Mouse (Mus musculus): Measurements from ENCODE around the gene Gucd1.
"Not testable (repeated sequence)": the region's sequence is repeated elsewhere in the genome, so short reads cannot be mapped to it uniquely, and the experiment has no call there.

Gene Gucd1

GRCm38 (mm10) chr10:75394796-75395195, 123.0 kb downstream of the Gucd1 start:
- no peak for DNase-seq (ENCODE audit: extremely low spot score, low read depth, low spot score)

- no peak for DNase-seq (ENCODE audit: extremely low spot score, low read depth, low spot score)
These were observed 126.9 kb downstream of the Gucd1 start for GRCm38 (mm10) chr10:75390832-75391231.

- no peak for DNase-seq (ENCODE audit: extremely low spot score, low read depth, low spot score)
These were observed 127.6 kb downstream of the Gucd1 start for GRCm38 (mm10) chr10:75390156-75390555.

- no peak for DNase-seq (ENCODE audit: extremely low spot score, low read depth, low spot score)
These were observed 139.1 kb downstream of the Gucd1 start for GRCm38 (mm10) chr10:75378688-75379087.

GRCm38 (mm10) chr10:75373655-75374351, 144.0 kb downstream of the Gucd1 start:
- not testable (repeated sequence) for DNase-seq (ENCODE audit: extremely low spot score, low read depth, low spot score)

- DNase-seq (ENCODE audit: extremely low spot score, low read depth, low spot score), result no peak
These were observed 152.5 kb downstream of the Gucd1 start for GRCm38 (mm10) chr10:75365231-75365633.

GRCm38 (mm10) chr10:75364796-75365195, 153.0 kb downstream of the Gucd1 start:
- no peak for DNase-seq (ENCODE audit: extremely low spot score, low read depth, low spot score)

- not testable (repeated sequence) for DNase-seq (ENCODE audit: extremely low spot score, low read depth, low spot score)
These were observed 153.5 kb downstream of the Gucd1 start for GRCm38 (mm10) chr10:75364214-75364690.

- DNase-seq (ENCODE audit: extremely low spot score, low read depth, low spot score), result no peak
These were observed 162.4 kb downstream of the Gucd1 start for GRCm38 (mm10) chr10:75355341-75355740.

- not testable (repeated sequence) for DNase-seq (ENCODE audit: extremely low spot score, low read depth, low spot score)
These were observed 163.9 kb downstream of the Gucd1 start for GRCm38 (mm10) chr10:75353838-75354241.

GRCm38 (mm10) chr10:75352541-75352940, 165.2 kb downstream of the Gucd1 start:
- DNase-seq (ENCODE audit: extremely low spot score, low read depth, low spot score), result no peak

- DNase-seq (ENCODE audit: extremely low spot score, low read depth, low spot score), result no peak
These were observed 167.2 kb downstream of the Gucd1 start for GRCm38 (mm10) chr10:75350564-75350963.

- no peak for DNase-seq (ENCODE audit: extremely low spot score, low read depth, low spot score)
These were observed 172.5 kb downstream of the Gucd1 start for GRCm38 (mm10) chr10:75345265-75345664.

- not testable (repeated sequence) for DNase-seq (ENCODE audit: extremely low spot score, low read depth, low spot score)
These were observed 173.2 kb downstream of the Gucd1 start for GRCm38 (mm10) chr10:75344563-75344962.

- peak; percentile 10 for DNase-seq (ENCODE audit: extremely low spot score, low read depth, low spot score)
These were observed 175.8 kb downstream of the Gucd1 start for GRCm38 (mm10) chr10:75341936-75342335.

- no peak for DNase-seq (ENCODE audit: extremely low spot score, low read depth, low spot score)
These were observed 178.4 kb downstream of the Gucd1 start for GRCm38 (mm10) chr10:75339377-75339776.

GRCm38 (mm10) chr10:75338852-75339251, 178.9 kb downstream of the Gucd1 start:
- DNase-seq (ENCODE audit: extremely low spot score, low read depth, low spot score), result no peak

GRCm38 (mm10) chr10:75337231-75337630, 180.5 kb downstream of the Gucd1 start:
- no peak for DNase-seq (ENCODE audit: extremely low spot score, low read depth, low spot score)

- DNase-seq (ENCODE audit: extremely low spot score, low read depth, low spot score), result no peak
These were observed 182.7 kb downstream of the Gucd1 start for GRCm38 (mm10) chr10:75335075-75335474.

GRCm38 (mm10) chr10:75334175-75334574, 183.6 kb downstream of the Gucd1 start:
- DNase-seq (ENCODE audit: extremely low spot score, low read depth, low spot score), result no peak

- no peak for DNase-seq (ENCODE audit: extremely low spot score, low read depth, low spot score)
These were observed 184.5 kb downstream of the Gucd1 start for GRCm38 (mm10) chr10:75333176-75333776.

- no peak for DNase-seq (ENCODE audit: extremely low spot score, low read depth, low spot score)
These were observed 185.5 kb downstream of the Gucd1 start for GRCm38 (mm10) chr10:75332268-75332667.

All from hindlimb bud, embryonic 11.5 days (tissue).